Comparison of ENCODE assay signal across 12 mouse cellular contexts in the genomic region with DNA sequence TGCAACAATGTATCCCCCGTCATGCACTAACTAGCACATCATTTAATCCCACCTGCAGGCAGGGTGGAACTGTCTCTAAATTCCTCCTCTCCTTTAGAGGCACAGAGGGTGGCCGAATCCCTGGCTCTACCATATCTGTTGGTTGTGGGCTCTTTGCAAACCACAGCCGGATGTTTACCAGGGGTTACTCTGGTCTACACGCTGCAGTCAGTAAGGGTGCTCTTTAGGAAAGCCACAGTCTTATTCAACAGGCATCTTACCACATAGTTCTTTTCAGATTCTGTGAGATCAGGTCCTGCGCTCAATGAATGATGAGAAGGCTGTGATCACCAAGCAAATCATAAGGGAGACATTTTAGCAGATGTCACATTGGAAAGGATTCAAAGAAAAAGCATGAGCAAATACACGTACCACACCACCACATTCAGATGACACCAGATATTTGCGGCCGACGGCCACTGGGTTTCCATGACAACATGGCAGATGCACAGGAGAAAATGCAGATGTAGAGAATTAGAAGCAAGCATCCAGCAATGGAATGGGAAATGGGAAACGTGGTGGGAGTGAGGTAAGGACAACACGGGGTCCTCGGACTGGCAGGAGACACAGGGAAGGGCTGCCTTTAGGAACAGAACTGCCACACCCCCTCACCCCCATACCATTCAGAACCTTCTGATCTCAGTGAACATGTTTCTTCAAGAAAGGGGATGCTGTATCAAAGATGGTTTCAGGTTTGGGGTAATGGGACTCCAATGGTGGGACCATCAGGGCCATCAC. TPM values are rescaled to one million over a fixed set of nuclear protein-coding genes. Genes with fewer than 3 reads are reported as not detected.
DNase-seq lines count a peak whose midpoint lies in the region; ATAC-seq and TF ChIP-seq lines count a peak whose summit lies in the region.
"Had no signal": no experiment of that assay in that cellular context is flagged by ENCODE, and none has a peak within 500 bp of the region (broad histone marks: within the 10 kb centered on the region; RNA-seq: fewer than 3 reads in every experiment).

No protein-coding gene starts in this region.

- TF ChIP-seq CTCF in hindbrain, postnatal 0 days (IDR thresholded peaks at IDR 0.05; ENCODE audit: low read depth), result no peak
- TF ChIP-seq CTCF in cerebellum, adult 2 months (IDR thresholded peaks at IDR 0.05; ENCODE audit: borderline replicate concordance, insufficient read depth, low read depth, low read length), result no peak

- peak; percentile 35; the same call in 1 of the 2 replicates for ATAC-seq in hindbrain, embryonic 15.5 days (ENCODE audit: low FRiP score, low read depth)
- ATAC-seq in hindbrain, postnatal 0 days, result peak; percentile 43

- no peaks in the 10 kb centered on the region for H3K9me3 ChIP-seq in hindbrain, embryonic 15.5 days
- no peaks in the 10 kb centered on the region for H3K9me3 ChIP-seq in hindbrain, embryonic 10.5 days
- no peaks in the 10 kb centered on the region for H3K9me3 ChIP-seq in hindbrain, postnatal 0 days (ENCODE audit: low read length)
- H3K9me3 ChIP-seq: liver, embryonic 13.5 days; midbrain, embryonic 12.5 days had no signal

- H3K9ac ChIP-seq in hindbrain, embryonic 15.5 days, result no peak overlapping the region
- H3K9ac ChIP-seq in hindbrain, postnatal 0 days (replicated peaks; ENCODE audit: low read length), result no peak overlapping the region
- H3K9ac ChIP-seq: liver, embryonic 13.5 days; midbrain, embryonic 12.5 days had no signal

- no peaks in the 10 kb centered on the region for H3K27me3 ChIP-seq in hindbrain, embryonic 15.5 days
- H3K27me3 ChIP-seq in hindbrain, embryonic 10.5 days (ENCODE audit: insufficient read depth, poor library complexity, severe bottlenecking), result no peaks in the 10 kb centered on the region
- no peaks in the 10 kb centered on the region for H3K27me3 ChIP-seq in hindbrain, postnatal 0 days (ENCODE audit: insufficient read depth, low read length)
- no peaks in the 10 kb centered on the region; the same call in 1 of the 2 replicates for H3K27me3 ChIP-seq in cerebellum, adult 2 months (ENCODE audit: control insufficient read depth, insufficient read depth, low read length)
- H3K27me3 ChIP-seq: liver, embryonic 13.5 days; midbrain, embryonic 12.5 days had no signal

- 68% methylated on average over 12 of the region's 12 CpGs for WGBS in hindbrain, embryonic 15.5 days
- WGBS in hindbrain, embryonic 10.5 days, result 87% methylated on average over 12 of the region's 12 CpGs
- WGBS in hindbrain, postnatal 0 days, result 60% methylated on average over 12 of the region's 12 CpGs
- 59% methylated on average over 12 of the region's 12 CpGs for WGBS in cerebellum, adult 2 months

- no peaks in the 10 kb centered on the region for H3K36me3 ChIP-seq in hindbrain, embryonic 15.5 days
- no peaks in the 10 kb centered on the region for H3K36me3 ChIP-seq in hindbrain, embryonic 10.5 days
- peaks cover 10% of the 10 kb centered on the region; the same call in 1 of the 2 replicates for H3K36me3 ChIP-seq in hindbrain, postnatal 0 days (ENCODE audit: insufficient read depth, low read length)
- H3K36me3 ChIP-seq: liver, embryonic 13.5 days; midbrain, embryonic 12.5 days had no signal

- no peaks in the 10 kb centered on the region for H3K4me1 ChIP-seq in hindbrain, embryonic 15.5 days (replicated peaks)
- peaks cover 15% of the 10 kb centered on the region for H3K4me1 ChIP-seq in hindbrain, embryonic 10.5 days (replicated peaks)
- H3K4me1 ChIP-seq in hindbrain, postnatal 0 days (ENCODE audit: insufficient read depth, low read length), result no peaks in the 10 kb centered on the region
- H3K4me1 ChIP-seq in cerebellum, adult 2 months (ENCODE audit: control insufficient read depth, insufficient read depth, low read length), result no peaks in the 10 kb centered on the region
- H3K4me1 ChIP-seq: midbrain, embryonic 12.5 days had no signal

- TF ChIP-seq POLR2A in cerebellum, adult 2 months (IDR thresholded peaks at IDR 0.05; ENCODE audit: borderline replicate concordance, insufficient read depth, low read length), result no peak

- DNase-seq in hindbrain, embryonic 10.5 days (ENCODE audit: low spot score), result no peak
- peak; percentile 68 for DNase-seq in brain, adult 2 months (ENCODE audit: low read depth, low spot score)
- DNase-seq in hindbrain, postnatal 0 days (ENCODE audit: low spot score), result peak; percentile 30
- peak; percentile 18 for DNase-seq in naive thymus-derived CD4-positive, alpha-beta T cell, adult 2 months (ENCODE audit: low read depth)
- DNase-seq in kidney, postnatal 10 days, result no peak
- no peak for DNase-seq in cerebellum, adult 2 months
- DNase-seq: gastrocnemius, adult 2 months; kidney, postnatal 25 days; liver, embryonic 13.5 days; retina, postnatal 1 day had no signal

- no peak overlapping the region for H3K4me3 ChIP-seq in hindbrain, embryonic 15.5 days
- H3K4me3 ChIP-seq in hindbrain, embryonic 10.5 days, result no peak overlapping the region
- no peak overlapping the region for H3K4me3 ChIP-seq in hindbrain, postnatal 0 days (ENCODE audit: low read length)
- no peak overlapping the region for H3K4me3 ChIP-seq in cerebellum, adult 2 months (replicated peaks; ENCODE audit: insufficient read depth, low read depth, low read length)
- H3K4me3 ChIP-seq: liver, embryonic 13.5 days; midbrain, embryonic 12.5 days had no signal

- no peak overlapping the region for H3K4me2 ChIP-seq in hindbrain, embryonic 15.5 days
- H3K4me2 ChIP-seq in hindbrain, postnatal 0 days (ENCODE audit: low read depth, low read length), result no peak overlapping the region
- H3K4me2 ChIP-seq: liver, embryonic 13.5 days; midbrain, embryonic 12.5 days had no signal

- H3K27ac ChIP-seq in hindbrain, embryonic 15.5 days (replicated peaks), result no peak overlapping the region
- no peak overlapping the region for H3K27ac ChIP-seq in hindbrain, embryonic 10.5 days
- H3K27ac ChIP-seq in hindbrain, postnatal 0 days, result 0 out of 2 replicates have a peak overlapping the region, but pooled peaks have one; percentile 32
- no peak overlapping the region for H3K27ac ChIP-seq in cerebellum, adult 2 months (ENCODE audit: insufficient read depth, low read length)
- H3K27ac ChIP-seq: gastrocnemius, adult 2 months; liver, embryonic 13.5 days; midbrain, embryonic 12.5 days had no signal

RNA-seq across cellular contexts. Expression of a gene that starts 28.5 kb away (rescaled TPM):
- 9.7 and 15.3 TPM in 2 replicates for polyA plus RNA-seq in hindbrain, embryonic 15.5 days (2015; fragmentation: Nextera tagmentation; extraction: Ambion mirVana)
- polyA plus RNA-seq in hindbrain, embryonic 10.5 days (2016; fragmentation: Nextera tagmentation; extraction: Ambion mirVana), result 105 and 123 TPM in 2 replicates
- 1.2 and 2.8 TPM in 2 replicates for total RNA-seq in hindbrain, postnatal 0 days (2014; rRNA removed)
- polyA plus RNA-seq in hindbrain, postnatal 0 days (2015; fragmentation: Nextera tagmentation; extraction: Ambion mirVana), result 10.3 and 12.2 TPM in 2 replicates
- polyA plus RNA-seq in cerebellum, adult 2 months (2012; rRNA removed), result 20.1 and 23.2 TPM in 2 replicates

Comparison
In these comparisons a context has a peak if more than half of its experiments do, and no peak if none do; other contexts are left out.
1. DNase-seq: peak in brain, adult 2 months (single experiment), hindbrain, postnatal 0 days (single experiment) and naive thymus-derived CD4-positive, alpha-beta T cell, adult 2 months (single experiment); none in hindbrain, embryonic 10.5 days (single experiment), kidney, postnatal 10 days (single experiment) and cerebellum, adult 2 months (0 of 2).